Mouse (Mus musculus) embryonic facial prominence, embryonic 14.5 days (tissue): ENCODE results near the gene Lpin1. TPM values are rescaled to one million over a fixed set of nuclear protein-coding genes. Genes with fewer than 3 reads are reported as not detected.

Experiments used
- ATAC-seq: fragments of 200-750 bp; cut with Nextera tagmentation; 2 replicates; pipeline ENCODE4 v1.8.0; 2017; ENCODE audit warnings: low read depth, moderate number of reproducible peaks, moderate TSS enrichment
- DNase-seq: peaks from one replicate; pipeline ENCODE4 v3.0.0-alpha.2; 2015; ENCODE audit warnings: low spot score
- H3K27ac ChIP-seq: fragments of 300-500 bp; sonication (generic); replicated peaks from 2 replicates; pipeline ENCODE4 v1.5.1; 2014; ENCODE audit warnings: low read depth, mild to moderate bottlenecking, low read length, moderate library complexity
- H3K27me3 ChIP-seq: fragments of 300-500 bp; sonication (generic); replicated peaks from 2 replicates; pipeline ENCODE4 v1.6.1; 2014; ENCODE audit warnings: low read length; ENCODE audit not compliant: control insufficient read depth, insufficient read depth
- H3K36me3 ChIP-seq: fragments of 300-500 bp; sonication (generic); 2 replicates; pipeline ENCODE4 v1.6.1; 2014; ENCODE audit warnings: low read length, mixed read lengths; ENCODE audit not compliant: control insufficient read depth, insufficient read depth
- H3K4me1 ChIP-seq: fragments of 300-500 bp; sonication (generic); 2 replicates; pipeline ENCODE4 v1.6.1; 2014; ENCODE audit warnings: antibody characterized with exemption, low read length; ENCODE audit not compliant: control insufficient read depth, insufficient read depth
- H3K4me2 ChIP-seq: fragments of 300-500 bp; sonication (generic); 2 replicates; pipeline ENCODE4 v1.6.1; 2014; ENCODE audit warnings: low read depth, mild to moderate bottlenecking, low read length, moderate library complexity, mixed read lengths
- H3K4me3 ChIP-seq: fragments of 300-500 bp; sonication (generic); 2 replicates; pipeline ENCODE4 v1.5.1; 2014; ENCODE audit warnings: low read depth, mild to moderate bottlenecking, low read length
- H3K9ac ChIP-seq: fragments of 300-500 bp; sonication (generic); 2 replicates; pipeline ENCODE4 v1.6.1; 2014; ENCODE audit warnings: low read depth, mild to moderate bottlenecking, low read length, moderate library complexity, mixed read lengths
- H3K9me3 ChIP-seq: fragments of 300-500 bp; sonication (generic); 2 replicates; pipeline ENCODE4 v1.6.1; 2016; ENCODE audit warnings: low read length; ENCODE audit not compliant: control insufficient read depth
- WGBS: fragments of 180-500 bp; shearing (Covaris S2); extraction: QIAGEN DNeasy Blood & Tissue Kit; methylation state at CpG from one replicate; pipeline ENCODE4 v1.1.7; 2014; 5-methylcytosine and 5-hydroxymethylcytosine counted together
- polyA plus RNA-seq: library from polyadenylated mRNA; unstranded; fragments of >200 nt; fragmentation: Nextera tagmentation; extraction: Ambion mirVana; gene quantifications from 2 replicates; pipeline ENCODE4 v1.2.1, GENCODE M21; 2014

Lpin1 gene
- 7.1 and 7.5 TPM in 2 replicates for polyA plus RNA-seq

- no peaks in the 10 kb centered on the region for H3K27me3 ChIP-seq
- H3K4me1 ChIP-seq = no peaks in the 10 kb centered on the region
- H3K4me3 ChIP-seq = no peak within 1 kb of the TSS
- no peaks in the 10 kb centered on the region for H3K36me3 ChIP-seq
- DNase-seq (no peak), ATAC-seq (no peak)
- H3K27ac ChIP-seq = no peak within 1 kb of the TSS
- H3K9ac ChIP-seq = no peak within 1 kb of the TSS
- 78% methylated on average over 2 of the region's 2 CpGs for WGBS
- H3K9me3 ChIP-seq = no peaks in the 10 kb centered on the region
- no peak within 1 kb of the TSS for H3K4me2 ChIP-seq
Observed at GRCm38 (mm10) chr12:16610936-16611335, at the start of gene Lpin1. Gene Lpin1 (minus strand): TSS chr12:16610966.

GRCm38 (mm10) chr12:16656906-16657875, 46.4 kb upstream of the Lpin1 start:
- DNase-seq (no peak), ATAC-seq (no peak)
- no peak overlapping the region for H3K4me2 ChIP-seq
- no peak overlapping the region for H3K27ac ChIP-seq
- no peak overlapping the region for H3K4me3 ChIP-seq
- no peaks in the 10 kb centered on the region for H3K36me3 ChIP-seq
- H3K4me1 ChIP-seq = peaks cover 7% of the 10 kb centered on the region; the same call in 1 of the 2 replicates
- H3K9me3 ChIP-seq = no peaks in the 10 kb centered on the region
- H3K27me3 ChIP-seq = peaks cover 27% of the 10 kb centered on the region
- H3K9ac ChIP-seq = no peak overlapping the region
- 69% methylated on average over 5 of the region's 5 CpGs for WGBS

- H3K4me2 ChIP-seq = no peak overlapping the region
- DNase-seq (no peak), ATAC-seq (no peak)
- peaks cover 27% of the 10 kb centered on the region for H3K27me3 ChIP-seq
- H3K9ac ChIP-seq = no peak overlapping the region
- WGBS = 84% methylated on average over 4 of the region's 4 CpGs
- H3K4me1 ChIP-seq = peaks cover 7% of the 10 kb centered on the region; the same call in 1 of the 2 replicates
- no peaks in the 10 kb centered on the region for H3K36me3 ChIP-seq
- H3K27ac ChIP-seq = no peak overlapping the region
- no peak overlapping the region for H3K4me3 ChIP-seq
- H3K9me3 ChIP-seq = no peaks in the 10 kb centered on the region
Observed at GRCm38 (mm10) chr12:16655604-16656003, 44.8 kb upstream of the Lpin1 start.

GRCm38 (mm10) chr12:16653332-16654093, 42.7 kb upstream of the Lpin1 start, which contains the start of gene Ntsr2:
Gene Ntsr2 (plus strand): TSS chr12:16653382.
- Histone ChIP-seq H3K9ac (no peak within 1 kb of the TSS), H3K27ac (no peak within 1 kb of the TSS), H3K27me3 (peaks cover 27% of the 10 kb centered on the region), H3K9me3 (no peaks in the 10 kb centered on the region), H3K4me3 (peak within 1 kb of the TSS; percentile 26), H3K4me1 (peaks cover 7% of the 10 kb centered on the region; the same call in 1 of the 2 replicates), H3K36me3 (no peaks in the 10 kb centered on the region), H3K4me2 (peak within 1 kb of the TSS; percentile 54)
- DNase-seq = peak; percentile 83
- 8% methylated on average over 35 of the region's 58 CpGs for WGBS
- ATAC-seq = peak; percentile 92

- no peak overlapping the region for H3K9ac ChIP-seq
- no peaks in the 10 kb centered on the region for H3K36me3 ChIP-seq
- ATAC-seq (no peak), DNase-seq (no peak)
- no peak overlapping the region for H3K4me3 ChIP-seq
- H3K9me3 ChIP-seq = no peaks in the 10 kb centered on the region
- WGBS = 77% methylated on average over 6 of the region's 6 CpGs
- H3K27me3 ChIP-seq = peaks cover 18% of the 10 kb centered on the region
- peaks cover 7% of the 10 kb centered on the region; the same call in 1 of the 2 replicates for H3K4me1 ChIP-seq
- H3K27ac ChIP-seq = no peak overlapping the region
- no peak overlapping the region for H3K4me2 ChIP-seq
Observed at GRCm38 (mm10) chr12:16649819-16650218, 39.1 kb upstream of the Lpin1 start.

- H3K4me3 ChIP-seq = no peak overlapping the region
- H3K27ac ChIP-seq = no peak overlapping the region
- peaks cover 5% of the 10 kb centered on the region; the same call in 1 of the 2 replicates for H3K4me1 ChIP-seq
- H3K36me3 ChIP-seq = no peaks in the 10 kb centered on the region
- 86% methylated on average over 6 of the region's 6 CpGs for WGBS
- DNase-seq (no peak), ATAC-seq (no peak)
- peaks cover 2% of the 10 kb centered on the region for H3K27me3 ChIP-seq
- no peak overlapping the region for H3K9ac ChIP-seq
- no peaks in the 10 kb centered on the region for H3K9me3 ChIP-seq
- H3K4me2 ChIP-seq = no peak overlapping the region
Observed at GRCm38 (mm10) chr12:16648273-16648672, 37.5 kb upstream of the Lpin1 start.

GRCm38 (mm10) chr12:16646780-16647409, 36.1 kb upstream of the Lpin1 start:
- Histone ChIP-seq H3K27ac (no peak overlapping the region), H3K4me1 (peaks cover 4% of the 10 kb centered on the region; the same call in 1 of the 2 replicates), H3K4me3 (no peak overlapping the region), H3K9ac (no peak overlapping the region), H3K36me3 (no peaks in the 10 kb centered on the region), H3K9me3 (no peaks in the 10 kb centered on the region), H3K27me3 (no peaks in the 10 kb centered on the region; the same call in 1 of the 2 replicates), H3K4me2 (no peak overlapping the region)
- DNase-seq = peak; percentile 35
- no peak for ATAC-seq
- 35% methylated on average over 9 of the region's 9 CpGs for WGBS

GRCm38 (mm10) chr12:16644698-16645097, 33.9 kb upstream of the Lpin1 start:
- Histone ChIP-seq H3K27me3 (no peaks in the 10 kb centered on the region), H3K9me3 (no peaks in the 10 kb centered on the region), H3K4me3 (no peak overlapping the region), H3K36me3 (no peaks in the 10 kb centered on the region), H3K4me2 (no peak overlapping the region), H3K9ac (no peak overlapping the region), H3K27ac (no peak overlapping the region), H3K4me1 (peaks cover 4% of the 10 kb centered on the region; the same call in 1 of the 2 replicates)
- DNase-seq = peak; percentile 60
- 62% methylated on average over 8 of the region's 8 CpGs for WGBS
- ATAC-seq = peak; percentile 75
